Mouse (Mus musculus) mature B cell (primary cell): ENCODE data around the gene Btbd35f25.
"Not testable (repeated sequence)": the region's sequence is repeated elsewhere in the genome, so short reads cannot be mapped to it uniquely, and the experiment has no call there.

ENCODE experiments used
- in situ Hi-C: fragments of 300-500 bp; cut with MboI; formaldehyde crosslinking; loops from 2 replicates; pipeline ENCODE4 v1.14.3; 2019

The Btbd35f25 gene

GRCm38 (mm10) chrX:31717056-31717455, at the start of gene Btbd35f25:
TSS of gene Btbd35f25 (minus strand) at chrX:31717156.
- in situ Hi-C loops = not testable (repeated sequence)

- in situ Hi-C loops = no loop called here
Observed at GRCm38 (mm10) chrX:31766255-31766654, 49.3 kb upstream of the Btbd35f25 start.

GRCm38 (mm10) chrX:31764001-31764400, 47.0 kb upstream of the Btbd35f25 start:
- in situ Hi-C loops = no loop called here

- in situ Hi-C loops = no loop called here
Observed at GRCm38 (mm10) chrX:31745079-31745478, 28.1 kb upstream of the Btbd35f25 start.

GRCm38 (mm10) chrX:31736958-31737357, 20.0 kb upstream of the Btbd35f25 start:
- in situ Hi-C loops = no loop called here
